Mouse (Mus musculus): ENCODE measurements at regions not wholly inside any gene's neighbourhood (a gene's known extent, or its start where the extent isn't known, plus 50 kb on each side); places are given as distances from the start of the nearest gene placed in this dataset.
A peak's percentile ranks its signal among the peaks of the same experiment; 100 is the strongest.

DNA sequence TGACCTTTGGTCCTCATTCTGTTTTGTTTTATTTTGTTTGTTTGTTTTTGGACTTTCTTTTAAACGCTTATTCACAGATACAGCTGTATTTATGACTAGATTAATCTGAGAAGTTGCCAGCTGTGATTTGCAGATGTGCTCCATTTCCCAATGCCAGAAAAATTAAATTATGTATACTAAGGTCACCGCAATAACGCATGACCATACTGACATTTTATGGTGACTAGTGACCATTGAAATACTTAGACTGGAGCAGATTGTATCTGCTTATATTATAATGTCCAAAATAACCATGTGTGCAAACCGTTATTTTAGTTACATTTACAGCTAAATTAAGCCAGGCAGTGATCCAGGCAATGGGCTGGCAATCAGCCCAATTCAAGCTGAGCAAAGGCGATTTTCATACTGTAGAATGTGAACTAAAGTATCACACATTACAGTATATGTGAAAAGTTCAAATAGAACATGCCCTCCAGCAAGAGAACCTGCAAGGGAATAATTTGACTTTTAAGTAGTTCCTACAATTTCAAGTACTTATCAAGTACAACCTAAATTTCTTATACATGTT is 1401.0 kb upstream of the Gm7489 start:
- 66% methylated on average over 5 of the region's 5 CpGs for WGBS
- DNase-seq (ENCODE audit: low spot score) (no peak), ATAC-seq (ENCODE audit: insufficient read depth, low read depth) (no peak)
- TF ChIP-seq CTCF (IDR thresholded peaks at IDR 0.05; ENCODE audit: low read depth), result no peak
- no peak for TF ChIP-seq EP300 (IDR thresholded peaks at IDR 0.05; ENCODE audit: low read depth)
- no peak overlapping the region for H3K9ac ChIP-seq (replicated peaks; ENCODE audit: low read depth, low read length)
- H3K4me2 ChIP-seq (ENCODE audit: low read depth, low read length), result no peak overlapping the region
- no peaks in the 10 kb centered on the region for H3K9me3 ChIP-seq (replicated peaks; ENCODE audit: control insufficient read depth, low read length)
- H3K36me3 ChIP-seq (replicated peaks; ENCODE audit: control insufficient read depth, insufficient read depth, low read length), result no peaks in the 10 kb centered on the region
- H3K4me1 ChIP-seq (ENCODE audit: control insufficient read depth, insufficient read depth), result no peaks in the 10 kb centered on the region
- H3K27ac ChIP-seq (ENCODE audit: low read depth), result no peak overlapping the region
- no peaks in the 10 kb centered on the region for H3K27me3 ChIP-seq (ENCODE audit: control insufficient read depth, insufficient read depth, low read length)
- H3K4me3 ChIP-seq (ENCODE audit: low read depth, low read length), result no peak overlapping the region

DNA sequence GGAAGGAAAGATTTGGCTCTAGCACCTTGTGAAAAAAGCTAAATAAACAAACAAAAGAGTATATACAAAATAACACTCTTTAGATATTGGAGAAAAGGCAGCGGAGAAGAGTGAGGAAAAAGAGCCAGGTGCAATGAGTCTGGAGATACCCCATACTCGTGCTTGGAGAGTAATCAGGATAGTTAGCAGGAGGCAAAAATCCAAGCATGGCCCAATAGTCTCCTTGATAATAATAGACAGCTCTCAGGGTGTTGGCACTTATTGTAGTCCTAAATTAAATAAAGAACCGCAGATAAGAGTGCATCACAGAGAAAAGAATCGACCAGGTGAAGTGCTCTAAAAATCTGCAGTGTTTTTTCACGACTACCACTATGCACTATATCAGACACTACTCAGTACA is 1400.4 kb upstream of the Gm7489 start:
- ATAC-seq (ENCODE audit: insufficient read depth, low read depth) (no peak), DNase-seq (ENCODE audit: low spot score) (no peak)
- no peaks in the 10 kb centered on the region for H3K9me3 ChIP-seq (replicated peaks; ENCODE audit: control insufficient read depth, low read length)
- no peak overlapping the region for H3K9ac ChIP-seq (replicated peaks; ENCODE audit: low read depth, low read length)
- H3K27ac ChIP-seq (ENCODE audit: low read depth), result no peak overlapping the region
- WGBS, result 59% methylated on average over 5 of the region's 5 CpGs
- TF ChIP-seq CTCF (IDR thresholded peaks at IDR 0.05; ENCODE audit: low read depth), result no peak
- no peak for TF ChIP-seq EP300 (IDR thresholded peaks at IDR 0.05; ENCODE audit: low read depth)
- H3K36me3 ChIP-seq (replicated peaks; ENCODE audit: control insufficient read depth, insufficient read depth, low read length), result no peaks in the 10 kb centered on the region
- H3K4me3 ChIP-seq (ENCODE audit: low read depth, low read length), result no peak overlapping the region
- H3K4me2 ChIP-seq (ENCODE audit: low read depth, low read length), result no peak overlapping the region
- H3K27me3 ChIP-seq (ENCODE audit: control insufficient read depth, insufficient read depth, low read length), result no peaks in the 10 kb centered on the region
- no peaks in the 10 kb centered on the region for H3K4me1 ChIP-seq (ENCODE audit: control insufficient read depth, insufficient read depth)

DNA sequence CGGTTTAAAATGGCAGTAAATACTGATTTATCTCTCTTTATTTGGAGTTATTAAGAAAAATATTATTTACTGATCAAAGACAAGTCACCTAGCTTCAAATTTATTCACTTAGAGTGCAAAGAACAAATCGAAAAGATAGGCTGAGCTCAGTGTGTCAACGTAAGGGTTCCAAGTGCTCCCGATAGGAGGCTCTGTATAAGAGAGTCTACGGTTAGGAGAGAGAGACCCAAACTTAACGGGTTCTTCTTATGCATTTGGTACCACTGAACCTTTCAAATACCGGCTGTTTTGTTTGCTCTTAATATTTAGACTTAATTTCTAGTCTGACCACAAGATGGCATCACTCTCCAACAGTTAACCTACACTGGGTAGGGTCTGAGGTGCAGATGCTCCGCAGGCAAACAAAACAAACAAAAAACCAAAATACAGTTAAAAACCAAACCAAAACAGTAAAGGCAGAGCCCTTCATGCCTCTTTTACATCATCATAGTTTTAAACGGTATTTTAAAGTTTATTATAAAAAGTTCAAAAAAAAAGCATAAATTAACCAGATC is 1379.4 kb upstream of the Gm7489 start:
- DNase-seq (ENCODE audit: low spot score) (peak; percentile 36), ATAC-seq (ENCODE audit: insufficient read depth, low read depth) (no peak)
- Histone ChIP-seq H3K4me3 (ENCODE audit: low read depth, low read length) (no peak overlapping the region), H3K4me2 (ENCODE audit: low read depth, low read length) (no peak overlapping the region), H3K9me3 (replicated peaks; ENCODE audit: control insufficient read depth, low read length) (no peaks in the 10 kb centered on the region), H3K36me3 (replicated peaks; ENCODE audit: control insufficient read depth, insufficient read depth, low read length) (no peaks in the 10 kb centered on the region), H3K4me1 (ENCODE audit: control insufficient read depth, insufficient read depth) (no peaks in the 10 kb centered on the region), H3K9ac (replicated peaks; ENCODE audit: low read depth, low read length) (no peak overlapping the region), H3K27me3 (ENCODE audit: control insufficient read depth, insufficient read depth, low read length) (no peaks in the 10 kb centered on the region), H3K27ac (ENCODE audit: low read depth) (no peak overlapping the region)
- 27% methylated on average over 9 of the region's 9 CpGs for WGBS
- peak; percentile 56 for TF ChIP-seq CTCF (IDR thresholded peaks at IDR 0.05; ENCODE audit: low read depth)
- no peak for TF ChIP-seq EP300 (IDR thresholded peaks at IDR 0.05; ENCODE audit: low read depth)

DNA sequence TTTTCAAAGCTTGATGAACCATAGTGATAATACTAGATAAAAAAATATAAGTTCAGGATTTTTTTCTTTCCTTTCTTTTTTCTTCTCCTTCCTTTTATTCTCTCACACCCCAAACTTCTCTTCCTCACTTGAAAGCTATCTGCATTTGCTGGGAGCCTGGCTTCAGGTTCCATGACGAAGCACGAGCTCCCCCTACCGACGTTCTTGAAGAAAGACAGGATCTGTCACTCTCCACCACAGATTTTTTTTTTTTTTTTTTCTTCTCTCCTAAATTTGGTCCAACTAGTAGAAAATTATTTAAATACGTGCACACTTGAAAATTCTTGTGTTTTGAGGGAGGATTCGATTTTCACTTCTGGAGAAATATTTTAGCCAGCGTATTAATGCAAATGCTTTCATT is 1377.8 kb upstream of the Gm7489 start:
- Histone ChIP-seq H3K4me1 (ENCODE audit: control insufficient read depth, insufficient read depth) (no peaks in the 10 kb centered on the region), H3K27ac (ENCODE audit: low read depth) (no peak overlapping the region), H3K27me3 (ENCODE audit: control insufficient read depth, insufficient read depth, low read length) (no peaks in the 10 kb centered on the region), H3K9me3 (replicated peaks; ENCODE audit: control insufficient read depth, low read length) (no peaks in the 10 kb centered on the region), H3K9ac (replicated peaks; ENCODE audit: low read depth, low read length) (no peak overlapping the region), H3K4me3 (ENCODE audit: low read depth, low read length) (no peak overlapping the region), H3K4me2 (ENCODE audit: low read depth, low read length) (no peak overlapping the region), H3K36me3 (replicated peaks; ENCODE audit: control insufficient read depth, insufficient read depth, low read length) (no peaks in the 10 kb centered on the region)
- no peak for ATAC-seq (ENCODE audit: insufficient read depth, low read depth)
- WGBS, result 3% methylated on average over 7 of the region's 7 CpGs
- peak; percentile 61 for TF ChIP-seq CTCF (IDR thresholded peaks at IDR 0.05; ENCODE audit: low read depth)
- TF ChIP-seq EP300 (IDR thresholded peaks at IDR 0.05; ENCODE audit: low read depth), result no peak
- DNase-seq (ENCODE audit: low spot score), result peak; percentile 63

DNA sequence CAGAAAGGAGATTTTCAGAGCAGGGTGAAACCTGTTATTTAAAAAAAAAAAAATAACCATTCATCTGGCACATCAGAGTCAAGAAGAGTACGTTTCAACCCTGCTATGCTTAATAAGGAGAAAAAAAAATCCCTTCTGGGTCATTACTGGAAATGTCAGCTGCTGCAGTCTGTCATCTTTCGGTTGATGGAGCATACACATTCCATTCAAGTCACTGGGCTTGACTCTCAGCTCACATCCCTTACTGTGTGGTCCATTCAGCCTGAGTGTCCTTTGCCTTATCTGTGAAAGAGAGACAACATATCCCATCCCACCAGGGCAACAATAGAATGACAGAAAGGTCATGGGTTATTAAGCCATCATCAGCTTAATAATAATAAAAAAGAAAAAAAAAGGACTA is 1376.1 kb upstream of the Gm7489 start:
- Histone ChIP-seq H3K9me3 (replicated peaks; ENCODE audit: control insufficient read depth, low read length) (no peaks in the 10 kb centered on the region), H3K4me3 (ENCODE audit: low read depth, low read length) (no peak overlapping the region), H3K4me2 (ENCODE audit: low read depth, low read length) (no peak overlapping the region), H3K36me3 (replicated peaks; ENCODE audit: control insufficient read depth, insufficient read depth, low read length) (no peaks in the 10 kb centered on the region), H3K27ac (ENCODE audit: low read depth) (no peak overlapping the region), H3K9ac (replicated peaks; ENCODE audit: low read depth, low read length) (no peak overlapping the region), H3K4me1 (ENCODE audit: control insufficient read depth, insufficient read depth) (no peaks in the 10 kb centered on the region), H3K27me3 (ENCODE audit: control insufficient read depth, insufficient read depth, low read length) (no peaks in the 10 kb centered on the region)
- WGBS, result 53% methylated on average over 2 of the region's 2 CpGs
- no peak for DNase-seq (ENCODE audit: low spot score)
- no peak for ATAC-seq (ENCODE audit: insufficient read depth, low read depth)
- TF ChIP-seq CTCF (IDR thresholded peaks at IDR 0.05; ENCODE audit: low read depth), result no peak
- no peak for TF ChIP-seq EP300 (IDR thresholded peaks at IDR 0.05; ENCODE audit: low read depth)

DNA sequence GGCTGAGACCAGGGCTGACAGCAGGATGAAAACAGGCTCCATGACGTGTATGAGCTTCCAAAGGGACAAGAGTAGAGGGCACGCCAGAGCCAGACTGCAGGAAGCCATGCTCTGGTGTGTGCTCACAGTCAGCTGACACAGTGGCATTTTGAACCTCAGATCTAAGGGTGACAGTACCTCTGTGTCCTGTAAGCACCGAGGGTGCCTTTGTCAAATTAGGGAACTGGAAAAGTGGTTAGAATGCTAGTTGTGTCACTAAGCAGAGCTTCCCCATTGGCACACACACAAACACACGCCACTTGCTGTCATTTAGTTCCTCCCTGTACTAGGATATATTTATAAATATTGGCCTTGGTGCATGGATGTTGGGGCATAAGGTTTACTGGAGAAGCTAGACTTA is 1374.6 kb upstream of the Gm7489 start:
- no peaks in the 10 kb centered on the region for H3K36me3 ChIP-seq (replicated peaks; ENCODE audit: control insufficient read depth, insufficient read depth, low read length)
- ATAC-seq (ENCODE audit: insufficient read depth, low read depth) (no peak), DNase-seq (ENCODE audit: low spot score) (no peak)
- no peaks in the 10 kb centered on the region for H3K4me1 ChIP-seq (ENCODE audit: control insufficient read depth, insufficient read depth)
- no peak overlapping the region for H3K27ac ChIP-seq (ENCODE audit: low read depth)
- TF ChIP-seq CTCF (IDR thresholded peaks at IDR 0.05; ENCODE audit: low read depth) (no peak), EP300 (IDR thresholded peaks at IDR 0.05; ENCODE audit: low read depth) (no peak)
- H3K9ac ChIP-seq (replicated peaks; ENCODE audit: low read depth, low read length), result no peak overlapping the region
- H3K4me2 ChIP-seq (ENCODE audit: low read depth, low read length), result no peak overlapping the region
- H3K4me3 ChIP-seq (ENCODE audit: low read depth, low read length), result no peak overlapping the region
- H3K9me3 ChIP-seq (replicated peaks; ENCODE audit: control insufficient read depth, low read length), result no peaks in the 10 kb centered on the region
- 42% methylated on average over 4 of the region's 4 CpGs for WGBS
- H3K27me3 ChIP-seq (ENCODE audit: control insufficient read depth, insufficient read depth, low read length), result no peaks in the 10 kb centered on the region
